Mouse (Mus musculus) urinary bladder, postnatal 25 days (tissue): ENCODE measurements around the gene Zgpat.
A peak's percentile ranks its signal among the peaks of the same experiment; 100 is the strongest.

ENCODE experiments used
- DNase-seq: peaks from one replicate; pipeline ENCODE4 v3.0.0; 2022; ENCODE audit warnings: low spot score

Gene Zgpat

DNA sequence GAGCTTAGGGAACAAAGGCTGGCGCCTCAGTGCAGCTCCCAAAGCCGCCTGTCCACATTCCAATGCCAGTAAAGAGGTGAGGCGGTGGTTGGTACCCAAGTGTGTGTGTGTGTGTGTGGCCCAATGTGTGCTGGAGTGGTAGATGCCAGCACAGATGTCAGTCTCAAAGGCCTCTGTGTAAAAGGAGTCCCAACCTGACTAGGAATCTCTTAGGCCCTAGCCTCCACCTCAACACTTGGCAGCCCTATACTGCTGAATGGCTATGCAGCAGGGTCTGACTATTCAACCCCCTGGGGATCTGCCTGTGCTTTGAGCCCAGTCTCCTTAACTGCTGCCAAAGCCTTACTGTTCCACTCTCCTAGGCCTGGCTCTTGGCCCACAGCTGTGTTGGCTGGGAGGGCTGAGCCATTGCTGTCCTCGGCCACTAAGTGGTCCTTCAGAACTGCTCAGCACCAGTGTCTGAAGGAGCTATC, 20.2 kb downstream of the Zgpat start:
- DNase-seq: no peak

DNA sequence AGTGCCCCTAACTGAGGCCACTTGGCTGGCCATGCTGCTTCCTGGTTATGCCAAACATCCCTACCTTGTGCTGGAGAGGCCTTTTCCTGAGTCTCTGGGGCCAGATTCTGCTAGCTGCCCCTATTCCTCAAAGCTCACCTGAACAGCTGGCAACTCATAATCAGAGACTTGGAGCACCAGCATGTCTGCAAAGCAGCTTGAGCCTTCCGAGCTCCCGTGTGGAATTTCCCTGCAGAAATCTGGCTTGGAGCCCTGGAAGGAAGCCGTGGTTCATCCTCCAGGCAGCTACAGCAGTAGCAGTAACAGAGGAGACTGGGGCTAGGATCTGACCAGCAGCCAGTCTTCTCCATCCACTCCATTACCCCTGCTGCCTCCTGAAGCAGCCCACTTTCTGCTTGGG, 21.2 kb downstream of the Zgpat start:
- no peak for DNase-seq

GRCm38 (mm10) chr2:181386663-181387210, 22.0 kb downstream of the Zgpat start:
- DNase-seq: no peak

GRCm38 (mm10) chr2:181390136-181390870, 25.6 kb downstream of the Zgpat start:
- no peak for DNase-seq

GRCm38 (mm10) chr2:181391022-181391421, 26.3 kb downstream of the Zgpat start:
- DNase-seq: no peak

DNA sequence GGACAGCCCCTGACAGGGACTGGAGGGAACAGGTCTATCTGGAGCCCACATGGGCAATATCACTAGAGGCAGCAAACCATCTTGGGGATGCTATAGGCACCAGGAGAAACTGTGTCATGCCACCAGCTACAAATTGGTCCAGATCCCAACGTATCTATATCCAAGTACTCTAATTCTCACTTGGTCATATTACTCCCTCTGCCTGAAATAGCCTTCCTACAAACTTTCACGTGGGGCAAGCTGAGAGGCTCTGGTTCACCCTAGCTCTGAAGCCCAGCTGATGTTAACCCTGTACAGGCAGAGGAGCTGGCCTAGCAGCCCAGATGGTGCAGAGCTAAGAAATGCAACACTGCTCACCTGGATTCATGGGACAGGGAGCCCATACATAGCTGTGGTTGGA, 26.8 kb downstream of the Zgpat start:
- no peak for DNase-seq

DNA sequence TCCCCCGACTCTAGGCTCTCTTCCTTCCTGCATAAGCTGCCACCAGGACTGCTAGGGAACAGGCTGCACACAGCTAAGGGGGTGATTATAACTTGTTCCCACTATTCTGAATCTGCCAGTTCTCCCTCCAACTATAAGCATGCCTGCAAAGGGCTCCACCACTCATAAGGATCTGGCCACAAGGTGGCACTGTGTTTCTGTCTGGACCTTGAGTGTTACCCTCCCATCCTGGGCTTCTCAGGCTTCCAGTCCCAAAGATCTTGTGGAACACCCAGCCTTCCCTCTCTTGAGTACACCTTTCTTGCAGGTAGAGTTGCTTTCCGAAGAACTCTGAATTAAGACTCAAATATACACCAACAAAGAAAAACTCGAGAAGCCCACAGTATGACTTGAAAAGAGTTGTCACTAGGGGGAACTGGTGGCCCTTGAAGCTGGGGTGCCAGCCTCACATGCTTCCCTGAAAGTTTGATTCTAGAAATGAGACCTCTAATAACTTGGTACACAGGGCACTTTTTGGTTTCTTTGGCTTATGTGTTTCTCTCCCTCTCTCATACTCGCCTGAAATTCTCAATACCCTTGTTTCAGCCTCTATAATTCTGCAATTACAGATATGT, 28.0 kb downstream of the Zgpat start:
- DNase-seq: peak; percentile 85

- no peak for DNase-seq
Measured at GRCm38 (mm10) chr2:181394086-181394485, 29.4 kb downstream of the Zgpat start.

GRCm38 (mm10) chr2:181397207-181397761, 32.6 kb downstream of the Zgpat start:
- no peak for DNase-seq

GRCm38 (mm10) chr2:181401497-181401896, 36.8 kb downstream of the Zgpat start:
- no peak for DNase-seq

- DNase-seq: no peak
Measured at GRCm38 (mm10) chr2:181403722-181404121, 39.0 kb downstream of the Zgpat start.

DNA sequence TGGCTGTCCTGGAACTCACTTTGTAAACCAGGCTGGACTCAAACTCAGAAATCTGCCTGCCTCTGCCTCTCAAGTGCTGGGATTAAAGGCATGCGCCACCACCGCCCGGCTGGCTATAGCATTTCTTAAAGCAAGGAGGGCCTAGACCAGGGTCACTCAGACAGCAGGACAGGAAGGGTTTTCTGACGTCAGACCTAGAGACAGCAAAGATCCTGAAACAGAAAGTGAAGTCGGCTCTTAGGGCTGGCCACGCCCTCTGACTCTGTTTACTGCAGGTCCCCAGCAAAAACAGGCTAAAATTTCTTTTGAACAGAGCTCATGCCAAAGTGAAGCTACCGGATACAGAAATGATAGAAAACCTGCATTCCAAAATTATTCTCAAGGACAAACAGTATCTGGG, 44.9 kb downstream of the Zgpat start:
- no peak for DNase-seq

DNA sequence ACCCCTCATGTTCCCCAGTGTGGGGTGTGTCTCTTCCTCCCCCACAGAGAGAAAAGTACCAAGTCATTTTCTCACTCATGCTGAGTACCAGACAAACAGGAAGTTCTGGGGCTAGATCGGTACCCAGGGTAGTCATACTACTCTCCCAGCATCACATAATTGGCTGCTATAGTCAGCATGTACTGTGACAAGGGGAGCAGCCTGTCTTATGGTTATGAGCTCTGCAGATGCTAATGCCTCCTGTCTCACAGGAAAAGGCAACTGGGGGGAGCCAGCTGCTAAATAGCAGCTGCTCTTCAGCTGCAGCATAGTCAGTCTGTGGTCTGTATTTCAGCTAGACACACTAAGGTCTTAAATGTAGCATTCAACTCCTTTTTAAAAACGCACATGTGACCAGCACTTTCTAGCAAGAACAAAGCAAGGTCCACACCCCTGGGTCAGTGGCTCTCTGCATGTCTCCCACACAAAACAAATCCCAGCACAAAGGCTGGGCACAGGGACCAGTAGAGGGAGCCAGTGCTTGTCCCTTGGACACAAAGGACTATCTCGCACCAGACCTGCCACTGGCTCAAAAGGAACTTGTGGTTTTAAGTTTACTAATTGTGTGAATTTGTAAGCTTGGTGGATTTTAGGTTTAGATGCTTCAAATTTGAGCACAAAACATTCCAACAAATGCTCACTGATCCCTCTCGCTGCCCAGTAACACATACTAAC, 46.2 kb downstream of the Zgpat start:
- peak; percentile 35 for DNase-seq

DNA sequence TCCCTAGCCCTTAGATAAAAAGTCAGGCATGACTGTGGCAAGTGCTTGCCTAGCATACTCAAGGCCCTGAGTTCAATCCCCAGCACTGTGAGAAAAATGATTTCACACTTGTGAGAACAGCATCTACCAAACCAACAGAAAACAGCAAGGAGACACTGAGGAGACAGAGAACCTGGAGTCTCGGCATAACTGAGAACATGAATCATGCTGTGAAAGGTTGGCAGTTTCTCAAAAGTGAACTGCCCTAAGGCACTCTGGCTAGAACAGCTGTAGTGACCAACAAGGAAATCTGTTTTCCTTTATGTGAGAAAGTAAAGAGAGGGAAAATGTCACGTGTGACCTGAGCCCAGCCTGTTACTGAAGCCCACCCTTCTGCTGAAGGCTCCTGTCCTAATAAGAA, 48.4 kb downstream of the Zgpat start:
- DNase-seq: no peak

DNA sequence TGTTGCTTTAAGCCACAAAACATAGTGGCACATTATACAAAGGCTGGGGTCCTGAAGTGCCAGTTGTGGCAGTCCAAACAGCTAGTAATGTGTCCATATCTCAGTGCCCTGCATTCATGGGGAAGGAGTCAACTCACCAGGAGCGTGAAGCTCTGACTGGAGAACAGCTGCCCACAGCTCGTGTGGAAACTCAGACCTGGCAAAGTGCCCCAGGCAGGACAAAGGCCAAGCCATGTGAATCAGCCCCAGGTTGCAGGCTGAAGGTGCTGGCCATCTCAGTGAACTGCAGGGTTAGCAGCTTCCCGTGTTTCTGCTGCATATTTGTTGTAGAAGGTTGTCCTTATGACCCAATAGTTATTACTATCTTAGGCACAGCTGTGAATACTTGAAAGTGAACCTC, 51.2 kb downstream of the Zgpat start:
- peak; percentile 19 for DNase-seq

- no peak for DNase-seq
Measured at GRCm38 (mm10) chr2:181419359-181419758, 54.6 kb downstream of the Zgpat start.

DNA sequence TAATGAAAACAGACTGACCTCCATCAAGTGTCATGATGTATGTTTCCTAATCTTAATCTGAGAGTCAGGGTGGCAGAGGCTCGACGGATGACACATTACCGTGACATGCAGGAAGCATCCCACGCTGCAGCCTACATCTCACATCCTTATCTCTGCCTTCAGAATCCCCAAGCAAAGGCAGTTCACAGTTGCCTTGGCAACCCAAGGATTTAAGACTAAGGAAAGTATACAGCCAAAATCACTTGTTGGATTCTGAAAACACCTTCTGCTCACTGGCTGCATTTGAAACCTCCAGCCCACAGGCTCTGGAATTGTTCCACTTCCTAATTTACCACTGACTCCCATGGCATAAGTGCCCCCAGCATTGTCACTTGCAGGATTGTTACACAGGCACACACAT, 55.7 kb downstream of the Zgpat start:
- DNase-seq: no peak

DNA sequence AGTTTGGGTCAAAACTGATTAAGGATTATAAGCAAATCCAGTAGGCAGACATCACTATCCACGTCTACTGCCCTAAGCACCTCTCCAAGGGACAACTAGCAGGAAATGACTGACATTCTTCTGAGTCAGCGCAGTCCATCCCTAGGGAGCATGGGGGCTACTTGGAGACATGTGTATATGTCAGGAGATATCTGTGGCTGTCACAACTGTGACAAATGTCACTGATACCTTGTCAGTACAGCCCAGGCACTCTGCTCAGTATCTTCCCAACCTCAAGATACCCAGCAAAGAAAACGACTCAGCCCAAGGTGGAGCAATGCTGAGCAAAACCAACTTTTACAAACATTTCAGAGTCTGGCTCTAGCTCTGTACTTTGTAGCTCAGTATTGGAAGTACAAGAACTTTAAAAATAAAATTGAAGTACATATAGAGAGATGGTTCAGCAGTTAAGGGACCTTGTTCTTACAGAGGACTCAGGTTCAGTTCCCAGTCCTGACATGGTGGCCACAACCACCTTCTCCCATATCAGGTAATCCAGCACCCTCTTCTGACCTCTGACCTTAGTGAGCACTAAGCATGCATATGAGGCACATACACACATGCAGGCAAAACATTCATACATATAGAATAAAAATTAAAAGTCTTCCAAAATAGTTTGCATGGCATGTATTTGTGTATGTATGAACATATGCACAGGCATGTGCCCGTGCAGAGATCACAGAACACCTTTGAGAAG, 56.3 kb downstream of the Zgpat start:
- DNase-seq: no peak

- DNase-seq: no peak
Measured at GRCm38 (mm10) chr2:181423834-181424233, 59.1 kb downstream of the Zgpat start.
